In genomic region chr17:13874245-13874644, GRCm38 (mm10) we compare ENCODE assay signal across 12 mouse cellular contexts.
A peak's percentile ranks its signal among the peaks of the same experiment; 100 is the strongest.
DNase-seq lines count a peak whose midpoint lies in the region; ATAC-seq and TF ChIP-seq lines count a peak whose summit lies in the region.
"Had no signal": no experiment of that assay in that cellular context is flagged by ENCODE, and none has a peak within 500 bp of the region (broad histone marks: within the 10 kb centered on the region; RNA-seq: fewer than 3 reads in every experiment).

No protein-coding gene starts in this region.

- WGBS in embryonic facial prominence, embryonic 11.5 days: 79% methylated on average over 1 of the region's 1 CpGs
- 100% methylated on average over 1 of the region's 1 CpGs for WGBS in embryonic facial prominence, embryonic 10.5 days

- H3K9me3 ChIP-seq in embryonic facial prominence, embryonic 11.5 days (replicated peaks; ENCODE audit: control insufficient read depth, low read length): no peaks in the 10 kb centered on the region
- H3K9me3 ChIP-seq in embryonic facial prominence, embryonic 10.5 days: peaks cover 5% of the 10 kb centered on the region; the same call in 1 of the 2 replicates

- H3K9ac ChIP-seq in embryonic facial prominence, embryonic 11.5 days (replicated peaks; ENCODE audit: low read length): no peak overlapping the region

- no peak overlapping the region for H3K27ac ChIP-seq in embryonic facial prominence, embryonic 11.5 days (replicated peaks; ENCODE audit: low read depth, low read length)
- H3K27ac ChIP-seq in embryonic facial prominence, embryonic 10.5 days (replicated peaks): no peak overlapping the region
- peak overlapping the region; percentile 86 for H3K27ac ChIP-seq in gastrocnemius, adult 2 months
- H3K27ac ChIP-seq: hindbrain, embryonic 10.5 days had no signal

- no peak overlapping the region for H3K4me2 ChIP-seq in embryonic facial prominence, embryonic 11.5 days (ENCODE audit: low read depth, low read length)

- H3K36me3 ChIP-seq in embryonic facial prominence, embryonic 11.5 days (replicated peaks; ENCODE audit: control insufficient read depth, insufficient read depth, low read depth, low read length): no peaks in the 10 kb centered on the region
- peaks cover 51% of the 10 kb centered on the region for H3K36me3 ChIP-seq in embryonic facial prominence, embryonic 10.5 days (replicated peaks)

- no peaks in the 10 kb centered on the region for H3K4me1 ChIP-seq in embryonic facial prominence, embryonic 11.5 days (ENCODE audit: control insufficient read depth, insufficient read depth, low read length)
- no peaks in the 10 kb centered on the region for H3K4me1 ChIP-seq in embryonic facial prominence, embryonic 10.5 days
- H3K4me1 ChIP-seq: hindbrain, embryonic 10.5 days had no signal

- H3K4me3 ChIP-seq in embryonic facial prominence, embryonic 11.5 days (ENCODE audit: low read depth, low read length): no peak overlapping the region
- H3K4me3 ChIP-seq in embryonic facial prominence, embryonic 10.5 days: no peak overlapping the region
- peak overlapping the region; percentile 68 for H3K4me3 ChIP-seq in gastrocnemius, adult 2 months
- H3K4me3 ChIP-seq: hindbrain, embryonic 10.5 days had no signal

- ATAC-seq in embryonic facial prominence, embryonic 11.5 days (replicated peaks; ENCODE audit: insufficient number of reproducible peaks, low FRiP score, low TSS enrichment, low read depth): 0 out of 2 replicates have a peak, but pooled peaks have one; percentile 23
- no peak for ATAC-seq in granulocyte monocyte progenitor cell, adult 5-6 weeks (replicated peaks; ENCODE audit: poor library complexity, severe bottlenecking)

- intact Hi-C loops in gastrocnemius, adult 2 months (cut with DNase I): no loop called here

- H3K27me3 ChIP-seq in embryonic facial prominence, embryonic 11.5 days (ENCODE audit: control insufficient read depth, insufficient read depth, low read length): no peaks in the 10 kb centered on the region
- H3K27me3 ChIP-seq in embryonic facial prominence, embryonic 10.5 days (replicated peaks; ENCODE audit: low read depth, poor library complexity, severe bottlenecking): no peaks in the 10 kb centered on the region

- no peak for TF ChIP-seq CTCF in gastrocnemius, adult 2 months (IDR thresholded peaks at IDR 0.05)

- no peak for DNase-seq in embryonic facial prominence, embryonic 11.5 days (ENCODE audit: low spot score)
- DNase-seq in embryonic facial prominence, embryonic 10.5 days (ENCODE audit: low spot score): no peak
- DNase-seq in layer of hippocampus, adult 8-10 months (ENCODE audit: low spot score in 2 of 2): peak; percentile 38 to 42
- no peak for DNase-seq in layer of hippocampus, postnatal 25 days (ENCODE audit: extremely low spot score in 1 of 2, low spot score in 1 of 2)
- peak; percentile 70 for DNase-seq in gastrocnemius, adult 2 months
- DNase-seq in layer of hippocampus, adult 9-11 months: peak; percentile 78
- DNase-seq in cerebellum, adult 9-10 months: no peak
- DNase-seq: adrenal gland, postnatal 14 days; cerebellum, postnatal 25 days; midbrain, embryonic 14.5 days had no signal

Comparison
In these comparisons a context has a peak if more than half of its experiments do, and no peak if none do; other contexts are left out.
1. DNase-seq: peak in layer of hippocampus, adult 8-10 months (2 of 2), gastrocnemius, adult 2 months (single experiment) and layer of hippocampus, adult 9-11 months (single experiment); none in embryonic facial prominence, embryonic 11.5 days (single experiment), embryonic facial prominence, embryonic 10.5 days (single experiment), layer of hippocampus, postnatal 25 days (0 of 2) and cerebellum, adult 9-10 months (single experiment).